Mouse (Mus musculus) myocyte (in vitro differentiated cells): Measurements from ENCODE around the gene Sdf4.

Experiments
- POLR2A ChIP-seq: IDR thresholded peaks from one replicate; pipeline ENCODE4 v1.6.1; 2011; ENCODE audit warnings: low read depth, mild to moderate bottlenecking, control low read depth, moderate library complexity; ENCODE audit not compliant: insufficient read length
- POLR2AphosphoS2 ChIP-seq: IDR thresholded peaks from one replicate; pipeline ENCODE4 v1.6.1; 2011; ENCODE audit warnings: low read depth, control low read depth; ENCODE audit not compliant: insufficient read length
- USF1 ChIP-seq: IDR thresholded peaks from one replicate; pipeline ENCODE4 v1.6.1; 2011; ENCODE audit warnings: low read depth, mild to moderate bottlenecking, control low read depth, moderate library complexity

DNA sequence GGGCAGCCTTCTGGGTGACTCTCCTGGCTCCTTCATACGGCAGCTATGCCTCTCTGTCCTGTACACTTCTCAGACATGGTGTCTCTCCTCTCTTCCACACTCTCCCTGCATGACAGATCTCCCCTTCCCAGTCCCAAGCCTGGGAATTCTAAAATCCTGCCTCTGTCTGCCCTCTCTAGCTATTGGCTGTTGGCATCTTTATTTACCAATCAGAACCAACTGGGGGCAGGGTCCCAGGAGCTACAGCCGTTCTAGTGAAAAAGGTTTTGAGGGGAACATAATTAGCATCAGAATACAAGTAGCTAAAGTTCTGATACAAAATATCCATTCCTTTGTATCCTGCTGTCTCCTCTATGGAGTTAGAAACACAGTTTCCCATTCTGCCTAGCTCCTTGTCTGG, 8.9 kb upstream of the Sdf4 start:
- TF ChIP-seq POLR2A (no peak), POLR2AphosphoS2 (no peak), USF1 (no peak)
